Mouse (Mus musculus) retina, postnatal 7 days (tissue): ENCODE measurements at regions not wholly inside any gene's neighbourhood (a gene's known extent, or its start where the extent isn't known, plus 50 kb on each side); places are given as distances from the start of the nearest gene placed in this dataset.
"Not testable (repeated sequence)": the region's sequence is repeated elsewhere in the genome, so short reads cannot be mapped to it uniquely, and the experiment has no call there.

Experiments used
- DNase-seq: peaks from one replicate; pipeline ENCODE4 v3.0.0-alpha.2; 2012; ENCODE audit warnings: low read depth, low spot score

DNA sequence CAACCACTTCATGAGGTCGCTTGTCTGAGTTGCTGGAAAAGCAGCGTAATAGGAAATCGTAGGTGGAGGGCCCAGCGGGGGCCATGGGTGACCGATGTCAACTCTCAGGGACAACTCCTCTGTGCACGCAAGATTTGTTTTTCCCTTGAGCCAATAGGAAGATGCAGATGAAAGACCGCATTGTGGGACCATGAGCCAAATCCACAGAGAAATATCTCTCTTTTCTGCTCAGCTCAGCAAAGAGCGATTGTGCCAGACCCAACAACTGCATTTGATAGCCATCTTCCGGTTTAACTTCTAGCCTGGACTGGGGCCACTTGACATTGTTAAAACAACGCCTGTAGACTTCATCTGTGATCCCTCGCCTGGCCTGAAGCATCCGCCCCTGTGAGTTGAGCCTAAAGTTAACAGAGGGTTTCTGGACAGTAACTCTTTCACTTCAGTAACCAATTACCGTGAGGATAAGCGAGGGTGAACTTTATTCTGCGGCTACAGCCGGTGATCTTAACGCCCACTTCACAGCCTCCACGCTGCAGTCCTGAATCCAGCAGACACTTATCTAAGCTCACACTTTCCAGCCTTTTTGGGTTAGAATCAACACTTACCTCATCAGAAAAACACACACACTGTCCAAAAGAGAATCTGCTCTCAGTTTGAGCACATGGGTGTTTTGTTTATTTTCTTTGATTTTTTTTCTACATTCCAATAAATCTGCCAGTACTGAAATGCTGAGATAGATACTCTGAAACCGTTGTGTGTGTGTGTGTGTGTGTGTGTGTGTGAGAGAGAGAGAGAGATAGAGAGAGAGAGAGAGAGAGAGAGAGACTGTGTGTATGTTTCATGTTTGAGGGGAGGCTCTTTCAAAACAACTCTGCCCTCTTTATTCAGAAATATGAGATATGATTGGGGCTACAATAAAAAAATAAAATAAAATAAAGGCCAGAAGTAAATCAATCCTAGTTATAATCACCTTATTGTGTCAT lies 111.9 kb downstream of the Tomm20 start:
- no peak for DNase-seq

- DNase-seq, result no peak
Measured at GRCm38 (mm10) chr8:126833006-126833405, 112.6 kb downstream of the Tomm20 start.

GRCm38 (mm10) chr8:126832163-126832978 lies 113.3 kb downstream of the Tomm20 start:
- no peak for DNase-seq

DNA sequence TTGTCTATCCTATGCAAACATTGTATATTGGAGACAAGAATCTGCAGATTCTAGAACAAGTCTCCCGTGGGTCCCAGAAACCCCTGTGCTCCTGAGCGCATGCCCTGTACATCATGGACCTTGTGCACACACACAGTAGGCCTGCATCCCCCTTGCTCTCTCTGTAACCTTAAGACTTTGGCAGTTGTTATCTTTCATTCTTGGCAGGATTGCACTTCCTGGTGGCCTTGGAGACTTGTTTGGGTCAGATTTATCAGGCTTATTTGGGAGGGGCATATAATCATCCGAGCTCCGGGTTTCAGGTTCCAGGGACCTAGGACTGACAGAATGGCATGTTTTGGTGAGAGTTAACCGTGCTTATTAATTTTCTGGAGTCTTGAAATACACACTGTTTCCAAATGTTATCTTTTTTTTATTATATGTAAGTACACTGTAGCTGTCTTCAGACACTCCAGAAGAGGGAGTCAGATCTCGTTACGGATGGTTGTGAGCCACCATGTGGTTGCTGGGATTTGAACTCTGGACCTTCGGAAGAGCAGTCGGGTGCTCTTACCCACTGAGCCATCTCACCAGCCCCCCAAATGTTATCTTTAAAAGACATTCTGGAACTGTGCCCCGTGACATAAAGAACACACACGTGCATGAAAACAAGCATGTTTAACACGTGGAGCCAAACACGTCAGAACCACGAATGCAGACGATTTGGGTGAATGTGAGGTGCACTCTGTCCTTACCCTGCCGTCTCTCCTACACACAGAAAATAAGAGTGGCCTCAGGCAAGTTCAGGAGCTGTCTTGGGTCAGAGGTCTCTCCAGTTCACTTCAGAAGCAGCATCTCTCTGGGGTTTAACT lies 114.1 kb downstream of the Tomm20 start:
- no peak for DNase-seq

GRCm38 (mm10) chr8:126830242-126830530 lies 115.5 kb downstream of the Tomm20 start:
- DNase-seq, result no peak

DNA sequence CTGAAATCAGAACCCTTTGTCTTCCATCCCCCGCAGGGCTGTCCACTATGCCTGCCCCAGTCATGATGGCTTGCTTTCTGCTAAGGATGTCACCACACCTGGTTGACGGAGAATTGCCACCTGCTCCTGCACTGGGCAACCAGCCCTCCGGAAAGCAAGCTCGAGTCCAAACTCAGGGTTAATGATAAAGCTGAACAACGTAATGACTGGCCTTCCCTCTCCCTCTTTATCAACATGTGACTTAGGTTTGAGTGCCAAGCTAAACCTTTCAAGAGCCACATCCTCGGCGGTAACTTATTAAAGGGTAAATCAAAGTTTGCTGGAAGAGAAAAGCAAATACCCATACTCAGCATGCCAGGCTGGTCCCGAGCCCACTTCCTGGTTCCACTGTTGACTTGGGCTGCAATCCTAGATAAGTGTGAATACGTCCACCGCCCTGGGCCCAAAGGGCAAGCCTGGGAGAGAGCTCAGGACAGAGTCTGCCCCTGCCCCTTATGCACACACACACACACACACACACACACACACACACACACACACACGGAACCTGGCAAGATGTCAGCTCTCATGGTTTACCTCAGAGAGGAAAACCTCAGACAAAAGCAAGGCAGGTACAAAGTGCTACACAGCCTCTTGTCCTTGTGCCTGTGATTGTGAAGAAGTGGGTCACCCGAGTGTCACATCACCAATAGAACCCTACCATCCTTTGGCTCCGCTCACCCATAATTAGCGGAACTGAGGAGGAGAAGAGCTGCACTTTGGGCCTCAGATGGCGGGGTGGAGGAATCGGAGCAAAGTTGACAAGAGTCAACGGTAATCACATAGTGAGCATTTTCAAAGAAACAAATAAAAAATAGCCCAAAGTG lies 116.0 kb downstream of the Tomm20 start:
- DNase-seq, result no peak

GRCm38 (mm10) chr8:126827681-126828383 lies 117.8 kb downstream of the Tomm20 start:
- no peak for DNase-seq

GRCm38 (mm10) chr8:126826328-126827285 lies 119.0 kb downstream of the Tomm20 start:
- no peak for DNase-seq

GRCm38 (mm10) chr8:126825877-126826276 lies 119.8 kb downstream of the Tomm20 start:
- DNase-seq, result no peak

DNA sequence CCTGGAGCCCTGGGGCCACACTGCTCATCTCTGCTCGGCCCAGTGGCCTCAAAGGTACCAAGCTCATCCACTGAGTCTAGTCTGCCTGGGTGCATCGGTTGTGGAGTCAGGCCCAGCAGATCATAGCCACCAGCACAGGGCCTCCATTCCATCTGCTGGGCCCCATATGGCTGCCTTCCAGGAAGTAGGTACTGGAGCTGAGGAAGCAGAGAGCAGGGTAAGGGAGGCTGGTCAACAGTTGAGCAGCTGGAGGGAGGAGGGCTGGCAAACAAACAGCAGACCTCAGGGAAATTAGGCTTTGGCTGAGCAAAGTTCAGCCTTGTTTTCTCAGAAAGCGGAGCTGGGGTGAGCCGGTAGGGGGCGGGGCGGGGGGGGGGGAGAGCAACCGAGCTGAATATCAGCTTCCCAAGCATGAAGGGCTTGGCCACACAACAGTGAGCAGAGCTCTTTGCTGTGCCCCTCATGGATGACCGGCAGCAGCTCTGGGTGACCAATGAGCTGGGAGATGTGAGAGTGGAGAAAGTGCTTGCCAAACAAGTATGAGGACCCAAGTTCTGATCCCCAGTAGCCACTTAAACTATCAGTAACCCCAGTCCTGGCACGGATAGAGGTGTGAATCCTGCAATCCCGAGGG lies 121.0 kb downstream of the Tomm20 start:
- DNase-seq, result no peak

- DNase-seq, result no peak
Measured at GRCm38 (mm10) chr8:126822269-126822668, 123.4 kb downstream of the Tomm20 start.

DNA sequence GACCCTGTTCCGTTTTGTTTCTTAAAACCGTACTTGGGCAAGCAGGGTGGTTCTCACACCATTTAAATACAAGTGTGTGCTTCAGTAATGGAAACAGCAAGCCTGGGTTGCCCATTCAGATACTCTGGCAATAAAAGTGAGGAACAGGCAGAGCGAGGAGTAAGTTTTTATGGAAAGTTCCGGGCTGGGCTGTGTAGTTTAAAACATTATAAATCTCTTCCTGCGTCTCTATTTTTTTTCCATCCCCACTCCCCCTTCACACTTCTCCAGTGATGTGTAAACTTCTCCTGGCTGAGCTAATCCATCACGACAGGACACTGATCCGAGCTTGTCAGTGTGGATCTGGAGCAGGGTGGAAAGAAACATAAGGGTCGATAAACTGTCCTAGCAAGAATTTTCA lies 124.4 kb downstream of the Tomm20 start:
- no peak for DNase-seq

DNA sequence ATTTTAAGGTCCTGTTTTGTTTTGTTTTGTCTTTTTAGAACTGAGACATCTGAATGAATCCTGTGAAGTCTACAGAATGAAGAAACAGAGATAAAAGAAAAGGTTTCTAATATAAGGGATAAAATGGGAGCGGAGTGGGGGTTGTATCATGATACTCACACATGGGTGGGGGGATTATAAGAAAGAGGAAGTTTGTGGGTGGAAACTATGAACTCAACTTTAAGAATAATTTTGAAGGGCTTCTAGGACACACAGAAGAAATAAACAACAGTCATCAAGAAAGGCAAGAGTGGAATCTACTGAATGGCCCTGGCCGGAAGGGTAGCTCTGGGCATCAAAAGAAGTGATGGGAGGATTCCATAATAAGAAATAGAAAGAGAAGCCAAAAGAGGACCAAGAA lies 125.1 kb downstream of the Tomm20 start:
- DNase-seq, result no peak

DNA sequence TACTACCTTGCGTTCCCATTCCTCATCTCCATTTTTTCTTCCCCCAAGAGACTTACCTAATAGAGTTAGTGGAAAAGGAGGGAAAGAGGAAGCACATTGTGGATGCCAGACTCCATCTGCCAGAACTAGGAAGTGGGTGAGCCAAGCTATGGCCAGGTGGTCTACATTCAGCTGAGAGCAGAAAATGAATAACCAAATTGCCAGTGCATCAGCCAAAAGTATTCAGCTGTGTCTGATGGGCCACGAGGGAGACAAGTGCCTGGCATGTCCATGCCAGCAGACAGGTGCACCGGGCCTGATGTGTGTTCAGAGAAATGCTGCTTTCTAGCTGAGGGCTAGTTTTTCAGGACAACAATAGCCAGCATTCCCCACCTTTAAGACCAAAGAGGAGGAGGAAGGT lies 126.4 kb downstream of the Tomm20 start:
- DNase-seq, result no peak

DNA sequence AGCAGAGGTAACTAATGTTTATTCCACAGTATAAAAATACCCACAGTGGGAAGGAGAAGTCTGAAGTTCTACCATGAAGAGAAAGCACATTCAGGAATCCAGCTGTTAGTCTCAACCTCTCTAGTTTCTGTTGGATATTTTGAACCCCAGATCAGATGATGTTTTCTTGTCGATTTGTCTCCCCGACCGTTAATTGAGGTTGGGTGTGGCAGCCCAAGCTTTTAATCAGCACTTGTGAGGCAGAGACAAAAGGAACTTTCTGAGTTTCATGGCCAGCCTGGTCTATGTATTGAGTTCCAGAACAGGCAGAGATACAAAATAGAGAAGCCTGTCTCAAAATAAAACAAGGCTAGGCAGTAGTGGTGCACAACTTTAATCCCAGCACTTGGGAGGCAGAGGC lies 129.5 kb downstream of the Tomm20 start:
- no peak for DNase-seq

- DNase-seq, result no peak
Measured at GRCm38 (mm10) chr8:126814427-126814826, 131.2 kb downstream of the Tomm20 start.

GRCm38 (mm10) chr8:126813621-126814020 lies 132.0 kb downstream of the Tomm20 start:
- DNase-seq, result no peak

GRCm38 (mm10) chr8:126812777-126813176 lies 132.9 kb downstream of the Tomm20 start:
- DNase-seq, result no peak

GRCm38 (mm10) chr8:126811358-126811757 lies 134.3 kb downstream of the Tomm20 start:
- DNase-seq, result not testable (repeated sequence)
